Mouse (Mus musculus) WW6 (cell line): ENCODE measurements around the gene Unc5a.

Experiments
- DNase-seq: peaks from one replicate; pipeline ENCODE4 v3.0.0-alpha.2; 2013; ENCODE audit warnings: low read depth, low spot score

Gene Unc5a

GRCm38 (mm10) chr13:54955695-54956471 is 6.7 kb downstream of the Unc5a start:
- DNase-seq: peak; percentile 46

GRCm38 (mm10) chr13:54957281-54957680 is 8.1 kb downstream of the Unc5a start:
- DNase-seq: no peak

- no peak for DNase-seq
Observed at GRCm38 (mm10) chr13:54959059-54959701, 10.0 kb downstream of the Unc5a start.

GRCm38 (mm10) chr13:54959842-54960241 is 10.6 kb downstream of the Unc5a start:
- no peak for DNase-seq

GRCm38 (mm10) chr13:54960491-54960890 is 11.3 kb downstream of the Unc5a start:
- no peak for DNase-seq

GRCm38 (mm10) chr13:54965256-54965655 is 16.0 kb downstream of the Unc5a start:
- no peak for DNase-seq

- no peak for DNase-seq
Observed at GRCm38 (mm10) chr13:54967501-54967900, 18.3 kb downstream of the Unc5a start.

- DNase-seq: no peak
Observed at GRCm38 (mm10) chr13:54968636-54969035, 19.4 kb downstream of the Unc5a start.

GRCm38 (mm10) chr13:54969513-54969912 is 20.3 kb downstream of the Unc5a start:
- no peak for DNase-seq

- DNase-seq: no peak
Observed at GRCm38 (mm10) chr13:54970521-54971247, 21.5 kb downstream of the Unc5a start.

GRCm38 (mm10) chr13:54975546-54975945 is 26.3 kb downstream of the Unc5a start:
- no peak for DNase-seq

GRCm38 (mm10) chr13:54978804-54979203 is 29.6 kb downstream of the Unc5a start:
- no peak for DNase-seq

GRCm38 (mm10) chr13:54980957-54981356 is 31.7 kb downstream of the Unc5a start:
- DNase-seq: no peak

GRCm38 (mm10) chr13:54983001-54983400 is 33.8 kb downstream of the Unc5a start:
- no peak for DNase-seq

- peak; percentile 22 for DNase-seq
Observed at GRCm38 (mm10) chr13:54983614-54984013, 34.4 kb downstream of the Unc5a start.

GRCm38 (mm10) chr13:54987405-54987804 is 38.2 kb downstream of the Unc5a start:
- no peak for DNase-seq

- DNase-seq: no peak
Observed at GRCm38 (mm10) chr13:54988181-54988760, 39.1 kb downstream of the Unc5a start.

GRCm38 (mm10) chr13:54992215-54992614 is 43.0 kb downstream of the Unc5a start:
- no peak for DNase-seq

- no peak for DNase-seq
Observed at GRCm38 (mm10) chr13:54994576-54994975, 45.4 kb downstream of the Unc5a start.

- no peak for DNase-seq
Observed at GRCm38 (mm10) chr13:54995161-54995560, 46.0 kb downstream of the Unc5a start.

- DNase-seq: no peak
Observed at GRCm38 (mm10) chr13:54997568-54997967, 48.4 kb downstream of the Unc5a start.

GRCm38 (mm10) chr13:55000433-55000832 is 51.2 kb downstream of the Unc5a start:
- no peak for DNase-seq
